Mouse (Mus musculus) hindbrain, embryonic 11.5 days (tissue): Measurements from ENCODE around the gene Kremen1. TPM values are rescaled to one million over a fixed set of nuclear protein-coding genes. Genes with fewer than 3 reads are reported as not detected.

Experiments
- ATAC-seq: fragments of 200-750 bp; cut with Nextera tagmentation; 2 replicates; pipeline ENCODE4 v1.8.0; 2017; ENCODE audit warnings: mild to moderate bottlenecking, moderate TSS enrichment, moderate library complexity; ENCODE audit not compliant: low FRiP score
- DNase-seq: peaks from one replicate; pipeline ENCODE4 v3.0.0-alpha.2; 2015; ENCODE audit warnings: low spot score
- H3K27ac ChIP-seq: fragments of 300-500 bp; sonication (generic); 2 replicates; pipeline ENCODE4 v1.5.1; 2014; ENCODE audit warnings: mild to moderate bottlenecking, low read depth, low read length
- H3K27me3 ChIP-seq: fragments of 300-500 bp; sonication (generic); 2 replicates; pipeline ENCODE4 v1.6.1; 2014; ENCODE audit warnings: mild to moderate bottlenecking, low read length, moderate library complexity, mixed read lengths; ENCODE audit not compliant: control insufficient read depth, insufficient read depth
- H3K36me3 ChIP-seq: fragments of 300-500 bp; sonication (generic); 2 replicates; pipeline ENCODE4 v1.6.1; 2014; ENCODE audit warnings: mild to moderate bottlenecking, low read length, moderate library complexity, mixed read lengths; ENCODE audit not compliant: control insufficient read depth, insufficient read depth
- H3K4me1 ChIP-seq: fragments of 300-500 bp; sonication (generic); replicated peaks from 2 replicates; pipeline ENCODE4 v1.6.1; 2014; ENCODE audit warnings: low read length, mixed read lengths; ENCODE audit not compliant: control insufficient read depth, insufficient read depth
- H3K4me2 ChIP-seq: fragments of 300-500 bp; sonication (generic); replicated peaks from 2 replicates; pipeline ENCODE4 v1.6.1; 2014; ENCODE audit warnings: mild to moderate bottlenecking, low read depth, low read length
- H3K4me3 ChIP-seq: fragments of 300-500 bp; sonication (generic); 2 replicates; pipeline ENCODE4 v1.5.1; 2014; ENCODE audit warnings: low read depth, low read length
- H3K9ac ChIP-seq: fragments of 300-500 bp; sonication (generic); 2 replicates; pipeline ENCODE4 v1.6.1; 2014; ENCODE audit warnings: low read depth, low read length
- H3K9me3 ChIP-seq: fragments of 300-500 bp; sonication (generic); 2 replicates; pipeline ENCODE4 v1.6.1; 2016; ENCODE audit warnings: low read length; ENCODE audit not compliant: control insufficient read depth
- WGBS: fragments of 180-500 bp; shearing (Covaris S2); extraction: QIAGEN DNeasy Blood & Tissue Kit; methylation state at CpG from one replicate; pipeline ENCODE4 v1.1.7; 2014; 5-methylcytosine and 5-hydroxymethylcytosine counted together
- polyA plus RNA-seq: library from polyadenylated mRNA; unstranded; fragments of >200 nt; fragmentation: Nextera tagmentation; extraction: Ambion mirVana; gene quantifications from 2 replicates; pipeline ENCODE4 v1.2.1, GENCODE M21; 2014

Gene Kremen1
- polyA plus RNA-seq, 1 experiment from 2014 or later = 6.7 TPM

DNA sequence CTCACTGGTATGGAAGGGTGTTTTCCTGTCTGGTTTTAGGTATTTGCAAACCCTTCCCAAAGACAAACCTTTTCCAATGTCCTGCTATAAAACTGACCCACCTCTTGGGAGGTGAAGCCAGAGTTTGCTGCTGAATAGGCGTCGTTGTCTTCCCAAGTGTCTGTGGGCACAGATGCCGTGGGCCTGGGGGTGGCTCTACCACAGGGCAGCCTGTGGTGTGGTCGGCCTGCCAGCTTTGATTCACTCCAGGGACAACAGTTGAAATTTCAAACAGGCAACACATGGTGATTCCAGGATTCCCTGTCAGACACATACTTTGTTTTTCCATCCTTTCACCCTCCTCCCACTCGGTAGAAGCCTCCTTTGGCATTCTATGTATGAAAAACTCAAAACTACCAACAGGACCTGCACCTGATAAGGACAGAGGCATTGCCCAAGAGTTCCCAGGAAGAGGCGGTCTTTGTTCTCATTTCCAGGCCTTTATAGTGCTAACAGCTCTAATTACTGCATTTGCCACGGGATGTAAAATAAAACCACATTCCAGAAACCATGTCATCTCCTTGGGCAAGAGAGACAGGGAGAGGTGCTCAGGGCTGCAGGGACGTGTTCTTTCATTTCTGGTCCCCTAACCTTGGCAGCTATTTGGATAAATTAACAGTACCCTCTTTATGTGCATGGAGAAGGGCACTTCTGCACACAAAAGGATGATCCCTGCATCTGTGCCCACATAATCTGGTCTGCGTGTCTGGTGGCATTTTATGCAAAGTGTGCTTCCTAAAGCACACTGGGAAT is 10.1 kb upstream of the Kremen1 start:
- WGBS = 62% methylated on average over 9 of the region's 9 CpGs
- H3K4me3 ChIP-seq = no peak overlapping the region
- no peaks in the 10 kb centered on the region for H3K27me3 ChIP-seq
- H3K4me2 ChIP-seq = no peak overlapping the region
- no peak overlapping the region for H3K27ac ChIP-seq
- no peaks in the 10 kb centered on the region for H3K4me1 ChIP-seq
- no peak overlapping the region for H3K9ac ChIP-seq
- DNase-seq = no peak
- ATAC-seq = no peak
- H3K36me3 ChIP-seq = no peaks in the 10 kb centered on the region
- no peaks in the 10 kb centered on the region for H3K9me3 ChIP-seq

DNA sequence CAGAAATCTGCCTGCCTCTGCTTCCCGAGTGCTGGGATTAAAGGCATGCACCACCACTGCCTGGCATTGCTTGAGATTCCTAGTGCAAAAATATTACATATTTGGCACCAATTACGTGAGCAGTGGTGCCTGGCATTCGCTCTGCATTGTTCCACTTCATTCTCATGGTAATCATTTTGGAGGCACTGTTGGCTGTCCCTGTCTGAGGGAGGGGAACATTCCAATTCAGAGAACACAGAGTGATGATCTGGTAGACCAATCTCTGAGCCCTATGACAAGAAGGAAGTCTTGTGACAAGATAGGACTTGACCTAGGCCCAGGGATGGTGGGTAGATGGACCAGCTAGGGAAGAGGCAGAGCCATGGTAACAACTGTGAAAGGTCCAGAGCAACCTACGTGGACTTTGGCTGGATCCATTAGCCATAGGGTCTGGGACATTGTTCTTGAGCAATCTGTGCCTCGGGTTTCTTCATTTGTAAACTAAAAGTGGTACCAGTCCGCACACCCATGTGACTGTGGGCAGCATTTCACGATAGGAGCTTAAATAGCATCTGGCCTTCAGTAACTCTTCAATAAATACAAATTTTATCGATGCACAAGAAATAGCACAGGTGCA is 8.6 kb upstream of the Kremen1 start:
- WGBS = 85% methylated on average over 8 of the region's 8 CpGs
- DNase-seq (no peak), ATAC-seq (no peak)

DNA sequence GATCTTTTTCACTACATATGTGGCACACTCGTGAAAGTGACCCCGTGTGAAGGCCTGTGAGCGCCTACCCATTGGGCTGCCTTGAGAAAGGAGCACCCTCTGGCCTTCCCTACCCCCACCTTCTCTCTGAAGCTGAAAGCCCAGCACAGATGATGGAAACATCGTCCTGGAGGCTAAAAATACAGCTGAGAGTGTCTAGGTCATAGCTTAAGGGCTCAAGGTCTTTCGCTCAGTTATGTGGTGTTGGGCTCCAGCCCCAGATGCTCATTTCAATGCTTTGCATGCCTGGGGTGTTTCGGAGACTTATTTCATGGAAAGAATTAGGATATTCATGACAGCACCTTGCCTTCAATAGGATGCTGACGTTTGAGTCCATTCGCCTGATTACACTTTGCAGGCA is 4.4 kb upstream of the Kremen1 start:
- DNase-seq (no peak), ATAC-seq (no peak)
- Histone ChIP-seq H3K9me3 (no peaks in the 10 kb centered on the region), H3K4me1 (no peaks in the 10 kb centered on the region), H3K27me3 (no peaks in the 10 kb centered on the region), H3K4me3 (no peak overlapping the region), H3K4me2 (no peak overlapping the region), H3K9ac (no peak overlapping the region), H3K36me3 (no peaks in the 10 kb centered on the region), H3K27ac (no peak overlapping the region)
- WGBS = 81% methylated on average over 8 of the region's 8 CpGs

More for the DNA sequence above, 8.6 kb upstream of the Kremen1 start:
- Histone ChIP-seq H3K9me3 (no peaks in the 10 kb centered on the region), H3K4me2 (no peak overlapping the region), H3K4me3 (no peak overlapping the region), H3K27ac (no peak overlapping the region), H3K36me3 (no peaks in the 10 kb centered on the region), H3K9ac (no peak overlapping the region), H3K4me1 (no peaks in the 10 kb centered on the region), H3K27me3 (no peaks in the 10 kb centered on the region)

DNA sequence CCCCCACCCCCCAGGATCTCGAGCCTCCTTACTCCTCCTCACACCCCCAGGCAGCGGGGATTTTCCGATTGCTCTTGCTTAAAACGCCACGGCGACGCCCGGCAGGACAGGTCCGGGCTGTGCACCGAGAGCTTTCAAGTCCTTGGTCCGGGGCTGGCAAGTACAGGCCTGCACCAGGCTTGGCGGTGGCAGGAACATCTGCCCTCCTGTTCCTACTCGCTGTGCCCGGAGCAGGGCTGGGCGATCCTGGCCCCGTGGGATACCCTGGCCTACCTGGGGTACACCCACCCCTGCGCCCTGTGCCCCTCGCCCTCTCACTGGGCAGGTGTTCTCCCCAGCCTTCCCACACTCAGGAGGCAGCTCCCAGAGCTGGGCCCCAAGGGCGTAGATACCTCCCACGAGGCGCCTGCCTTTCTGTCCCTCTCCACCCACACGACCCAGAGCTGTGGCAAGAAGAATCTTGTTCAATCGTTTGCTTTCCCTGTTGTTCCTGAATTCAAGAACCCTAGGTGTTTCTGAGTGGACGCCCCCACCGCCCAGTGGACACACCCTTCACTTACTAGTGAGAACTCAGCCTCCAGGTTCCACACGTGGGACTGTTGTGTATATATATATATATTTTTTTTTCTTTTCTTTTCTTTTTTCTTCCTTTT is 1.8 kb upstream of the Kremen1 start:
- Histone ChIP-seq H3K4me3 (no peak overlapping the region), H3K9ac (no peak overlapping the region), H3K9me3 (no peaks in the 10 kb centered on the region), H3K4me2 (no peak overlapping the region), H3K4me1 (peaks cover 3% of the 10 kb centered on the region; the same call in 1 of the 2 replicates), H3K27me3 (no peaks in the 10 kb centered on the region), H3K27ac (no peak overlapping the region), H3K36me3 (no peaks in the 10 kb centered on the region)
- no peak for DNase-seq
- no peak for ATAC-seq
- 62% methylated on average over 26 of the region's 26 CpGs for WGBS

DNA sequence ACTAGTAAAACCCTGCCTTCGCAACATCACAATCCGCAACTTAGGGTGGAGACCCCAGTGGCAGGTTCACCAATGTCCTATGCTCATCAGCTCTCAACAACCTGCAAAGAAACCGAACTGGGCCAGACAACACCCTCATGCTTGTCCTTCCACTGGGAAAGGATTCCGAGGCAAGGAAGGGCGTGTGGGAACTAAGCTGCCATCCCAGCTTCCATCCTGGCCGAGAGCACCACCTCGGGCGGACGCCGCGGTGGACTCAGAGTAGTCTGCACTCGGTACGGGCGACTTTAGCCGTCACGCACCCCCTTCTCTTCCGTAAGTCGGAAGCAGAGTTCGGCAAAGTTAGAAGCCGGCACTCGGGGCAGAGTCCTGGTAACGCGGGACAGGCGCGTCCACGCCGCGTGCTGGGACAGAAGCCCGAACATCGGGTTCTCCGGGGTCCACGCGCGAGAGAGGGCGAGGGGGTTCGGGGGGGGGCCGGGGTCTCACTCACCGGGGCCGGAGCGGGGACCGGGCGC is 357 bp downstream of the Kremen1 start:
- peak; percentile 67 for DNase-seq
- WGBS = under 1% methylated on average over 35 of the region's 42 CpGs
- peak; percentile 64 for ATAC-seq
- Histone ChIP-seq H3K9me3 (no peaks in the 10 kb centered on the region), H3K27me3 (no peaks in the 10 kb centered on the region), H3K4me1 (peaks cover 3% of the 10 kb centered on the region; the same call in 1 of the 2 replicates), H3K4me2 (peak overlapping the region; percentile 87), H3K9ac (peak overlapping the region; percentile 80), H3K27ac (peak overlapping the region; percentile 24; the same call in 1 of the 2 replicates), H3K4me3 (peak overlapping the region; percentile 86), H3K36me3 (no peaks in the 10 kb centered on the region)

DNA sequence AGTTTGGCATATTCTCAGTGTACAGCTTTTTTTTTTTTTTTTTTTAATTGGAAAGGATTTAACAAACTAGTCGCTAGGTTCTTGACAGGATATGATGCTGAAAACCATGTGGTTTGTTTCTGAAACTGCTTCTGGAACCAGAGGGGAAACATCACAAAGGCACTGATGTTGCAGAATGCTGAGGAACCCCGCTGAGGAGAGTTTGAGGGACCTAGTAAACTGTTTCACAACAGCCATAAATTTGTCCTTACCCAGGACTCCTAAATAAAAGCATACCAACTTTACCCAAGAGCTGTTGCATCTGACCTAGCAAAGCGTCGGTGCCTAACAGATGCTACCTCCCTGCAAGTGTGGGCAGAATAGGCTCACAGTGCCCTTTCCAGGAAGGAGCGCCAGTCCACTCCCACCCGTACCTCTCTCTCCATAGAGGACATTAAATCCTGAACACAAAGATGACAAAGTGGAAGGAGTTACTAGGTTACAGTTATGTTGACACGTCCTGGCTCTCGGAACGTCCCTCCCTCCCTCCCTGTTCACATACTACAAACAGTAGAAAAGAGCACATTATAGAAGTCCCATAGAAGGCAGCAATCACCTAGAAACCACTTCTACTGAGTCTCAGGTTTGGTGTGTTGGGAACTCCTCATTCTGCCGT is 1.3 kb downstream of the Kremen1 start:
- Histone ChIP-seq H3K36me3 (no peaks in the 10 kb centered on the region), H3K27ac (no peak overlapping the region), H3K9ac (no peak overlapping the region), H3K4me2 (peak overlapping the region; percentile 87), H3K9me3 (no peaks in the 10 kb centered on the region), H3K27me3 (no peaks in the 10 kb centered on the region), H3K4me3 (peak overlapping the region; percentile 86; the same call in 1 of the 2 replicates), H3K4me1 (peaks cover 3% of the 10 kb centered on the region; the same call in 1 of the 2 replicates)
- no peak for DNase-seq
- WGBS = 62% methylated on average over 10 of the region's 10 CpGs
- no peak for ATAC-seq

DNA sequence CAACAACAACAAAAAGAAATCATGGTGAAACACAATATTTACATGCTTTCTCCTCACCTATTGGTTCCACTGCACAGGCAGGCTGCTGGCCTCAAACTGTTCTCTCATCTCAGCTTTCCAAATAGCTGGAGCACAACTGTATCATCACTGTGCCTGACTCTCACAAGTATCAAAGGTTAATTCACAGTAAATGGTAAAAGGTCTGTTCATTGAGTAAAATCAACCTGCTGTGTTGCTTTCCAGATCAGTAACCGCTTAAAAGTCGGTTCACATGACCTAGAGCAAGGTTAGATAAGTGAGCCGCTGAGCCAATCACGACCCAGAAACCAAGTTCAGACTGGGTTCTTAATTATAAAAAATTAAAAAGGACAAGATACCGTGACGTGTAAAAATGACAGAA is 3.3 kb downstream of the Kremen1 start:
- H3K36me3 ChIP-seq = no peaks in the 10 kb centered on the region
- DNase-seq (no peak), ATAC-seq (no peak)
- no peak overlapping the region for H3K4me2 ChIP-seq
- no peak overlapping the region for H3K27ac ChIP-seq
- 96% methylated on average over 6 of the region's 6 CpGs for WGBS
- no peaks in the 10 kb centered on the region for H3K9me3 ChIP-seq
- no peak overlapping the region for H3K9ac ChIP-seq
- no peak overlapping the region for H3K4me3 ChIP-seq
- H3K4me1 ChIP-seq = peaks cover 3% of the 10 kb centered on the region; the same call in 1 of the 2 replicates
- no peaks in the 10 kb centered on the region for H3K27me3 ChIP-seq

DNA sequence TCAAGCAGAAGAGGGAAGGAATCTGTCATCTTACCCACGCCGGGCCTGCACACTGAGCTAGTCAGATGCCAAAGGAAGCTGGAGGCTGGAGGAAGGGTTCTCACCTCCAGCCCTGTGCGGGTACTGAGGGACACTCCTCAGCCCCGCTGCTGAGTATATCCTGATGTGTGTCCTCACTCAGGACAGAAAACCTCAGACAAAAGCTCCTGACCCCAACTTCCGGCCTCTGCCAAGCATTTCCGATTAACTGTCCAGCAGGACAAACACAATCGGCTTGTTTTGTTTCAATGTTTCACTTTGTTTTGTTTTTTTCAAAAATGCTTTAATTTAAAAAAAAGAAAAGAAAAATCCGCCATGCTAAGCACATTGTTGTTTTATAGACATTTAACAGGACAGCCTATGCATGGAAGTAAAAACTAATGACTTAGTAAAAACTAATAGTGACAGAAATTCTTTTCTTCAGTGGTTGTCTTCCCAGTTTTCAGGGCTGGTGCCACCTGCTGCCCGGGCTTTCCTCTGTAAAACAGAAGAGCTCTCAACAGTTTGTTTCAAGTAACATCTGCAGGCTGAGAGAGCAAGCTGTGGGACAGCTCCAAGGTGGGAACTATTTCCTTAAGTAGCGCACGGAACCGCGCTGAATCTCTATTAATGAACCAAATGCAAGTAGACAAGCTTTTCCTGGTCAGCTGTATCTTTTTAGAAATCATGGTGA is 4.1 kb downstream of the Kremen1 start:
- Histone ChIP-seq H3K9ac (no peak overlapping the region), H3K27ac (no peak overlapping the region), H3K36me3 (no peaks in the 10 kb centered on the region), H3K4me3 (no peak overlapping the region), H3K4me2 (no peak overlapping the region), H3K9me3 (no peaks in the 10 kb centered on the region), H3K27me3 (no peaks in the 10 kb centered on the region), H3K4me1 (peaks cover 3% of the 10 kb centered on the region; the same call in 1 of the 2 replicates)
- WGBS = 77% methylated on average over 13 of the region's 13 CpGs
- no peak for ATAC-seq
- DNase-seq = no peak
